Mouse (Mus musculus) forebrain, postnatal 0 days (tissue): ENCODE measurements around the gene Dusp8. TPM values are rescaled to one million over a fixed set of nuclear protein-coding genes. Genes with fewer than 3 reads are reported as not detected.

Experiments
- ATAC-seq: fragments of 200-750 bp; cut with Nextera tagmentation; 2 replicates; pipeline ENCODE4 v1.8.0; 2017; ENCODE audit warnings: mild to moderate bottlenecking, moderate library complexity
- DNase-seq: peaks from one replicate; pipeline ENCODE4 v3.0.0-alpha.2; 2015
- H3K27ac ChIP-seq: fragments of 300-500 bp; sonication (generic); 2 replicates; pipeline ENCODE4 v1.5.1; 2014; ENCODE audit warnings: low read depth, mild to moderate bottlenecking, antibody characterized with exemption, low read length, moderate library complexity, mixed read lengths
- H3K27me3 ChIP-seq: fragments of 300-500 bp; sonication (generic); 2 replicates; pipeline ENCODE4 v1.6.1; 2014; ENCODE audit warnings: mild to moderate bottlenecking, low read length, mixed read lengths; ENCODE audit not compliant: insufficient read depth
- H3K36me3 ChIP-seq: fragments of 300-500 bp; sonication (generic); 2 replicates; pipeline ENCODE4 v1.6.1; 2014; ENCODE audit warnings: mild to moderate bottlenecking, moderate library complexity; ENCODE audit not compliant: insufficient read depth
- H3K4me1 ChIP-seq: fragments of 300-500 bp; sonication (generic); 2 replicates; pipeline ENCODE4 v1.6.1; 2014; ENCODE audit warnings: antibody characterized with exemption; ENCODE audit not compliant: insufficient read depth
- H3K4me2 ChIP-seq: fragments of 300-500 bp; sonication (generic); 2 replicates; pipeline ENCODE4 v1.6.1; 2014; ENCODE audit warnings: low read depth, mild to moderate bottlenecking, moderate library complexity
- H3K4me3 ChIP-seq: fragments of 300-500 bp; sonication (generic); 2 replicates; pipeline ENCODE4 v1.5.1; 2014; ENCODE audit warnings: low read depth, low read length, mixed read lengths
- H3K9ac ChIP-seq: fragments of 300-500 bp; sonication (generic); 2 replicates; pipeline ENCODE4 v1.6.1; 2014; ENCODE audit warnings: mild to moderate bottlenecking
- H3K9me3 ChIP-seq: fragments of 300-500 bp; sonication (generic); 2 replicates; pipeline ENCODE4 v1.6.1; 2016; ENCODE audit warnings: low read length
- CTCF ChIP-seq: sonication (generic); IDR thresholded peaks from 2 replicates; pipeline ENCODE4 v1.5.1; 2016; ENCODE audit warnings: antibody characterized with exemption, control low read depth, low read depth
- WGBS: fragments of 180-500 bp; shearing (Covaris S2); extraction: QIAGEN DNeasy Blood & Tissue Kit; methylation state at CpG from one replicate; pipeline ENCODE4 v1.1.7; 2014; 5-methylcytosine and 5-hydroxymethylcytosine counted together
- polyA plus RNA-seq: library from polyadenylated mRNA; unstranded; fragments of >200 nt; fragmentation: Nextera tagmentation; extraction: Ambion mirVana; gene quantifications from 2 replicates; pipeline ENCODE4 v1.2.1, GENCODE M21; 2015
- total RNA-seq: library from RNA; depleted of rRNA; stranded (reverse); fragments of >200 nt; gene quantifications from 2 replicates; pipeline ENCODE4 v1.2.3, GENCODE M21; 2014

Gene Dusp8
- total and polyA plus RNA-seq, 2 experiments from 2014 or later = 92.6 to 106 TPM

- H3K4me2 ChIP-seq = no peak overlapping the region
- H3K4me1 ChIP-seq = no peaks in the 10 kb centered on the region
- TF ChIP-seq CTCF = no peak
- H3K36me3 ChIP-seq = no peaks in the 10 kb centered on the region
- no peak overlapping the region for H3K4me3 ChIP-seq
- no peaks in the 10 kb centered on the region for H3K9me3 ChIP-seq
- H3K27me3 ChIP-seq = no peaks in the 10 kb centered on the region
- no peak overlapping the region for H3K27ac ChIP-seq
- ATAC-seq = no peak
- H3K9ac ChIP-seq = no peak overlapping the region
- DNase-seq = no peak
Observed at GRCm38 (mm10) chr7:142050536-142050935, 45.1 kb downstream of the Dusp8 start.

GRCm38 (mm10) chr7:142045932-142046331 is 49.7 kb downstream of the Dusp8 start:
- H3K9me3 ChIP-seq = no peaks in the 10 kb centered on the region
- no peak overlapping the region for H3K27ac ChIP-seq
- 94% methylated on average over 1 of the region's 1 CpGs for WGBS
- H3K27me3 ChIP-seq = no peaks in the 10 kb centered on the region
- no peak overlapping the region for H3K9ac ChIP-seq
- H3K4me2 ChIP-seq = no peak overlapping the region
- H3K36me3 ChIP-seq = no peaks in the 10 kb centered on the region
- H3K4me1 ChIP-seq = no peaks in the 10 kb centered on the region
- ATAC-seq (no peak), DNase-seq (no peak)
- TF ChIP-seq CTCF = no peak
- no peak overlapping the region for H3K4me3 ChIP-seq

GRCm38 (mm10) chr7:142045344-142045743 is 50.3 kb downstream of the Dusp8 start:
- Histone ChIP-seq H3K4me2 (no peak overlapping the region), H3K4me3 (no peak overlapping the region), H3K27me3 (no peaks in the 10 kb centered on the region), H3K4me1 (no peaks in the 10 kb centered on the region), H3K9me3 (no peaks in the 10 kb centered on the region), H3K9ac (no peak overlapping the region), H3K36me3 (no peaks in the 10 kb centered on the region), H3K27ac (no peak overlapping the region)
- 14% methylated on average over 2 of the region's 2 CpGs for WGBS
- TF ChIP-seq CTCF = no peak
- DNase-seq (no peak), ATAC-seq (no peak)

GRCm38 (mm10) chr7:142040756-142041155 is 54.9 kb downstream of the Dusp8 start:
- no peak overlapping the region for H3K27ac ChIP-seq
- TF ChIP-seq CTCF = no peak
- ATAC-seq (no peak), DNase-seq (no peak)
- no peak overlapping the region for H3K9ac ChIP-seq
- H3K9me3 ChIP-seq = no peaks in the 10 kb centered on the region
- H3K36me3 ChIP-seq = no peaks in the 10 kb centered on the region
- WGBS = 93% methylated on average over 3 of the region's 3 CpGs
- H3K4me2 ChIP-seq = no peak overlapping the region
- no peak overlapping the region for H3K4me3 ChIP-seq
- no peaks in the 10 kb centered on the region for H3K27me3 ChIP-seq
- H3K4me1 ChIP-seq = no peaks in the 10 kb centered on the region

- no peaks in the 10 kb centered on the region for H3K4me1 ChIP-seq
Observed at GRCm38 (mm10) chr7:142037553-142038170, 58.0 kb downstream of the Dusp8 start.

GRCm38 (mm10) chr7:142035048-142035811 is 60.4 kb downstream of the Dusp8 start:
- no peak overlapping the region for H3K9ac ChIP-seq
- H3K27ac ChIP-seq = no peak overlapping the region
- H3K9me3 ChIP-seq = no peaks in the 10 kb centered on the region
- H3K27me3 ChIP-seq = no peaks in the 10 kb centered on the region
- H3K4me3 ChIP-seq = no peak overlapping the region
- DNase-seq (no peak), ATAC-seq (no peak)
- no peaks in the 10 kb centered on the region for H3K4me1 ChIP-seq
- no peak for TF ChIP-seq CTCF
- H3K4me2 ChIP-seq = no peak overlapping the region
- H3K36me3 ChIP-seq = no peaks in the 10 kb centered on the region
- WGBS = 70% methylated on average over 2 of the region's 2 CpGs

More at GRCm38 (mm10) chr7:142037553-142038170, 58.0 kb downstream of the Dusp8 start:
- Histone ChIP-seq H3K27me3 (no peaks in the 10 kb centered on the region), H3K27ac (no peak overlapping the region), H3K9me3 (no peaks in the 10 kb centered on the region), H3K4me3 (no peak overlapping the region), H3K9ac (no peak overlapping the region), H3K4me2 (no peak overlapping the region), H3K36me3 (no peaks in the 10 kb centered on the region)
- TF ChIP-seq CTCF = peak; percentile 67
- peak; percentile 29 for DNase-seq
- peak; percentile 50; the same call in 1 of the 2 replicates for ATAC-seq
- WGBS = 77% methylated on average over 4 of the region's 4 CpGs

- TF ChIP-seq CTCF = no peak
- no peak overlapping the region for H3K27ac ChIP-seq
- H3K4me3 ChIP-seq = no peak overlapping the region
- no peaks in the 10 kb centered on the region for H3K4me1 ChIP-seq
- H3K9ac ChIP-seq = no peak overlapping the region
- ATAC-seq = no peak
- 65% methylated on average over 2 of the region's 2 CpGs for WGBS
- no peaks in the 10 kb centered on the region for H3K36me3 ChIP-seq
- no peaks in the 10 kb centered on the region for H3K27me3 ChIP-seq
- no peak overlapping the region for H3K4me2 ChIP-seq
- no peaks in the 10 kb centered on the region for H3K9me3 ChIP-seq
- no peak for DNase-seq
Observed at GRCm38 (mm10) chr7:142034198-142034597, 61.4 kb downstream of the Dusp8 start.
